Mouse (Mus musculus): Measurements from ENCODE around the gene Zscan10. TPM values are rescaled to one million over a fixed set of nuclear protein-coding genes. Genes with fewer than 3 reads are reported as not detected.

Gene Zscan10
- 0.89 TPM for polyA plus RNA-seq (2017; shearing (Covaris generic))

GRCm38 (mm10) chr17:23600641-23601622 lies at the start of gene Zscan10:
Gene Zscan10, plus strand, starts transcription at chr17:23600856.

GRCm38 (mm10) chr17:23563595-23564367 lies 36.9 kb upstream of the Zscan10 start, which contains the start of gene Zfp213:
Gene Zfp213, minus strand, starts transcription at chr17:23564238.

GRCm38 (mm10) chr17:23598582-23599552 lies 1.8 kb upstream of the Zscan10 start, which contains the start of gene Zfp13:
Gene Zfp13, minus strand, starts transcription at chr17:23599487.

GRCm38 (mm10) chr17:23644613-23645495 lies 44.2 kb downstream of the Zscan10 start, which contains the start of gene Mmp25:
Gene Mmp25, minus strand, starts transcription at chr17:23645277.

GRCm38 (mm10) chr17:23660117-23660875 lies 59.6 kb downstream of the Zscan10 start, which contains the start of gene Bicdl2:
Gene Bicdl2, plus strand, starts transcription at chr17:23660506.

Other genes with a start within 250 kb of the Zscan10 start
- gene Vmn2r116, start 216.3 kb upstream of the Zscan10 start, polyA plus RNA-seq (2017; shearing (Covaris generic)) = not detected
- gene Vmn2r117, start 121.2 kb upstream of the Zscan10 start, polyA plus RNA-seq (2017; shearing (Covaris generic)) = not detected
- 14.2 TPM for gene Zfp213, start 36.6 kb upstream of the Zscan10 start, polyA plus RNA-seq (2017; shearing (Covaris generic))
- gene Zfp13, start 1.4 kb upstream of the Zscan10 start, polyA plus RNA-seq (2017; shearing (Covaris generic)) = not detected
- gene Mmp25, start 44.4 kb downstream of the Zscan10 start, polyA plus RNA-seq (2017; shearing (Covaris generic)) = 0.60 TPM
- not detected for gene Bicdl2, start 59.6 kb downstream of the Zscan10 start, polyA plus RNA-seq (2017; shearing (Covaris generic))
- gene Hcfc1r1, start 72.7 kb downstream of the Zscan10 start, polyA plus RNA-seq (2017; shearing (Covaris generic)) = 64.9 TPM
- 31.2 TPM for gene Thoc6, start 73.0 kb downstream of the Zscan10 start, polyA plus RNA-seq (2017; shearing (Covaris generic))
- gene Tnfrsf12a, start 76.6 kb downstream of the Zscan10 start, polyA plus RNA-seq (2017; shearing (Covaris generic)) = 6.5 TPM
- not detected for gene Cldn6, start 78.4 kb downstream of the Zscan10 start, polyA plus RNA-seq (2017; shearing (Covaris generic))
- gene Cldn9, start 83.2 kb downstream of the Zscan10 start, polyA plus RNA-seq (2017; shearing (Covaris generic)) = not detected
- not detected for gene 1520401A03Rik, start 121.9 kb downstream of the Zscan10 start, polyA plus RNA-seq (2017; shearing (Covaris generic))
- 19.9 TPM for gene Pkmyt1, start 125.5 kb downstream of the Zscan10 start, polyA plus RNA-seq (2017; shearing (Covaris generic))
- gene Paqr4, start 140.0 kb downstream of the Zscan10 start, polyA plus RNA-seq (2017; shearing (Covaris generic)) = 8.8 TPM
- gene Kremen2, start 145.0 kb downstream of the Zscan10 start, polyA plus RNA-seq (2017; shearing (Covaris generic)) = 5.7 TPM
- gene Flywch1, start 170.7 kb downstream of the Zscan10 start, polyA plus RNA-seq (2017; shearing (Covaris generic)) = 31.6 TPM
- 4.9 TPM for gene Flywch2, start 185.2 kb downstream of the Zscan10 start, polyA plus RNA-seq (2017; shearing (Covaris generic))
- gene Srrm2, start 189.7 kb downstream of the Zscan10 start, polyA plus RNA-seq (2017; shearing (Covaris generic)) = 454 TPM
- 708 TPM for gene Elob, start 228.3 kb downstream of the Zscan10 start, polyA plus RNA-seq (2017; shearing (Covaris generic))
- gene Prss33, start 235.2 kb downstream of the Zscan10 start, polyA plus RNA-seq (2017; shearing (Covaris generic)) = 0.49 TPM
- not detected for gene Prss32, start 243.0 kb downstream of the Zscan10 start, polyA plus RNA-seq (2017; shearing (Covaris generic))
- 5.6 TPM for gene Prss41, start 243.3 kb downstream of the Zscan10 start, polyA plus RNA-seq (2017; shearing (Covaris generic))